Mouse (Mus musculus): ENCODE results near the gene Phf11d. TPM values are rescaled to one million over a fixed set of nuclear protein-coding genes. Genes with fewer than 3 reads are reported as not detected.
"Not testable (repeated sequence)": the region's sequence is repeated elsewhere in the genome, so short reads cannot be mapped to it uniquely, and the experiment has no call there.

Phf11d gene
- 1 to 10 TPM; 4.1 to 5.4 TPM for total RNA-seq (2021)
- long read RNA-seq, experiment 1, result 0 reads
- long read RNA-seq, experiment 2, partial matches to known transcripts, result 1 of 2 reads
- long read RNA-seq, experiment 2, other reads (novel, unspliced or antisense), result 1 of 2 reads

GRCm38 (mm10) chr14:59365244-59365644 lies at the start of gene Phf11d:
TSS of gene Phf11d (minus strand) at chr14:59365470.
- peak in 1 of 2 experiments; percentile 31 for DNase-seq (ENCODE audit: low spot score in 2 of 2)

- not testable (repeated sequence) for DNase-seq (ENCODE audit: low spot score in 2 of 2)
Measured at GRCm38 (mm10) chr14:59414979-59415378, 49.7 kb upstream of the Phf11d start.

GRCm38 (mm10) chr14:59396999-59397398 lies 31.7 kb upstream of the Phf11d start:
- DNase-seq (ENCODE audit: low spot score in 2 of 2), result no peak

GRCm38 (mm10) chr14:59395281-59395680 lies 30.0 kb upstream of the Phf11d start, which contains the start of gene Phf11c:
TSS of gene Phf11c (minus strand) at chr14:59395381.
- DNase-seq (ENCODE audit: low spot score in 2 of 2), result no peak

- DNase-seq (ENCODE audit: low spot score in 2 of 2), result not testable (repeated sequence)
Measured at GRCm38 (mm10) chr14:59390181-59390580, 24.9 kb upstream of the Phf11d start.

- DNase-seq (ENCODE audit: low spot score in 2 of 2), result no peak
Measured at GRCm38 (mm10) chr14:59389532-59389931, 24.3 kb upstream of the Phf11d start.

GRCm38 (mm10) chr14:59370348-59371068 lies 5.2 kb upstream of the Phf11d start:
- no peak for DNase-seq (ENCODE audit: low spot score in 2 of 2)

GRCm38 (mm10) chr14:59366386-59367105 lies 1.3 kb upstream of the Phf11d start:
- no peak for DNase-seq (ENCODE audit: low spot score in 2 of 2)

- DNase-seq (ENCODE audit: low spot score in 2 of 2), result not testable (repeated sequence)
Measured at GRCm38 (mm10) chr14:59341189-59341588, 24.1 kb downstream of the Phf11d start, which contains the start of gene Phf11b. TSS of gene Phf11b (minus strand) at chr14:59341351.

- DNase-seq (ENCODE audit: low spot score in 2 of 2), result no peak
Measured at GRCm38 (mm10) chr14:59339541-59339940, 25.7 kb downstream of the Phf11d start.

GRCm38 (mm10) chr14:59336056-59336455 lies 29.2 kb downstream of the Phf11d start:
- not testable (repeated sequence) for DNase-seq (ENCODE audit: low spot score in 2 of 2)

- DNase-seq (ENCODE audit: low spot score in 2 of 2), result not testable (repeated sequence)
Measured at GRCm38 (mm10) chr14:59330499-59330898, 34.8 kb downstream of the Phf11d start.

GRCm38 (mm10) chr14:59319970-59320369 lies 45.3 kb downstream of the Phf11d start:
- not testable (repeated sequence) for DNase-seq (ENCODE audit: low spot score in 2 of 2)

- DNase-seq (ENCODE audit: low spot score in 2 of 2), result not testable (repeated sequence)
Measured at GRCm38 (mm10) chr14:59319036-59319435, 46.2 kb downstream of the Phf11d start.

Other genes with a start within 250 kb of the Phf11d start
- gene 1700129C05Rik, start 222.6 kb downstream of the Phf11d start, total RNA-seq (2021), result not detected
- gene Gm5142, start 186.7 kb downstream of the Phf11d start, total RNA-seq (2021), result not detected
- 10 to 100 TPM; 18.7 to 33.5 TPM for gene Rcbtb1, start 164.3 kb downstream of the Phf11d start, total RNA-seq (2021)
- gene Gm6904, start 105.3 kb downstream of the Phf11d start, total RNA-seq (2021), result not detected
- under 1 TPM in 1 of 2 experiments, not detected in 1; 0.54 TPM for gene Phf11a, start 67.9 kb downstream of the Phf11d start, total RNA-seq (2021)
- gene Phf11b, start 24.1 kb downstream of the Phf11d start, total RNA-seq (2021), result 1 to 10 TPM; 2.3 to 3.0 TPM
- gene Phf11c, start 29.9 kb upstream of the Phf11d start, total RNA-seq (2021), result under 1 TPM; 0.35 to 0.36 TPM
- 1 to 10 TPM; 3.8 to 4.7 TPM for gene Setdb2, start 75.4 kb upstream of the Phf11d start, total RNA-seq (2021)
- 10 to 100 TPM; 36.4 to 39.4 TPM for gene Cab39l, start 75.5 kb upstream of the Phf11d start, total RNA-seq (2021)
- 10 to 100 TPM; 64.6 to 76.2 TPM for gene Cdadc1, start 232.5 kb upstream of the Phf11d start, total RNA-seq (2021)

Measured in adrenal gland, adult 18-20 months (tissue).